Mouse (Mus musculus) gastrocnemius, adult 2 months (tissue): ENCODE measurements around the gene Ubc. TPM values are rescaled to one million over a fixed set of nuclear protein-coding genes. Genes with fewer than 3 reads are reported as not detected.
A peak's percentile ranks its signal among the peaks of the same experiment; 100 is the strongest.

Experiments
- DNase-seq: peaks from one replicate; pipeline ENCODE4 v3.0.0; 2022
- H3K27ac ChIP-seq: fragments of 200-600 bp; 2 replicates; pipeline ENCODE4 v1.8.1; 2022; ENCODE audit warnings: mild to moderate bottlenecking
- H3K4me3 ChIP-seq: fragments of 200-600 bp; 2 replicates; pipeline ENCODE4 v1.8.1; 2022; ENCODE audit warnings: mild to moderate bottlenecking, moderate library complexity
- CTCF ChIP-seq: fragments of 200-600 bp; IDR thresholded peaks from 2 replicates; pipeline ENCODE4 v1.8.1; 2022; ENCODE audit warnings: antibody characterized with exemption, mild to moderate bottlenecking, moderate library complexity
- intact Hi-C: fragments of 180-260 bp; cut with DNase I; formaldehyde crosslinking; loops from one replicate; pipeline ENCODE4 v1.15.1; 2025
- total RNA-seq, 2 experiments: library from RNA; stranded (reverse); gene quantifications; 2 replicates each; pipeline ENCODE4 v1.2.3; 2021

Ubc gene
- total RNA-seq, 2 experiments from 2014 or later, result 1,479 to 2,293 TPM

- no peak for DNase-seq
- Histone ChIP-seq H3K4me3 (peak overlapping the region; percentile 64), H3K27ac (peak overlapping the region; percentile 43; the same call in 1 of the 2 replicates)
- peak; percentile 4; the same call in 1 of the 2 replicates for TF ChIP-seq CTCF
- intact Hi-C loops, result no loop called here
These were observed 4.6 kb downstream of the Ubc start for GRCm38 (mm10) chr5:125385215-125385940.

GRCm38 (mm10) chr5:125384512-125385214 lies 5.3 kb downstream of the Ubc start:
- Histone ChIP-seq H3K27ac (peak overlapping the region; percentile 17; the same call in 1 of the 2 replicates), H3K4me3 (peak overlapping the region; percentile 64)
- intact Hi-C loops, result loop anchor here (5.0 kb wide), 1 partner anchor 78 kb away; no protein-coding TSS in a partner anchor
- peak; percentile 23 for DNase-seq
- TF ChIP-seq CTCF, result no peak

GRCm38 (mm10) chr5:125383637-125384420 lies 6.2 kb downstream of the Ubc start:
- H3K27ac ChIP-seq, result peak overlapping the region; percentile 38; the same call in 1 of the 2 replicates
- TF ChIP-seq CTCF, result no peak
- DNase-seq, result no peak
- intact Hi-C loops, result loop anchor here (5.0 kb wide), 1 partner anchor 78 kb away; no protein-coding TSS in a partner anchor
- H3K4me3 ChIP-seq, result peak overlapping the region; percentile 64

GRCm38 (mm10) chr5:125382673-125383558 lies 7.1 kb downstream of the Ubc start:
- DNase-seq, result peak; percentile 70
- Histone ChIP-seq H3K4me3 (no peak overlapping the region), H3K27ac (peak overlapping the region; percentile 38; the same call in 1 of the 2 replicates)
- intact Hi-C loops, result loop anchor here (5.0 kb wide), 1 partner anchor 79 kb away; no protein-coding TSS in a partner anchor
- peak; percentile 78 for TF ChIP-seq CTCF

- no peak for DNase-seq
- no peak for TF ChIP-seq CTCF
- no peak overlapping the region for H3K4me3 ChIP-seq
- peak overlapping the region; percentile 24 for H3K27ac ChIP-seq
- intact Hi-C loops, result loop anchor here (5.0 kb wide), 1 partner anchor 80 kb away; no protein-coding TSS in a partner anchor
These were observed 7.9 kb downstream of the Ubc start for GRCm38 (mm10) chr5:125381954-125382672.

GRCm38 (mm10) chr5:125378919-125379318 lies 11.1 kb downstream of the Ubc start:
- Histone ChIP-seq H3K4me3 (no peak overlapping the region), H3K27ac (no peak overlapping the region)
- DNase-seq, result no peak
- intact Hi-C loops, result no loop called here
- TF ChIP-seq CTCF, result peak; percentile 34; the same call in 1 of the 2 replicates

GRCm38 (mm10) chr5:125377214-125377613 lies 12.8 kb downstream of the Ubc start:
- intact Hi-C loops, result no loop called here
- Histone ChIP-seq H3K4me3 (no peak overlapping the region), H3K27ac (no peak overlapping the region)
- no peak for TF ChIP-seq CTCF
- DNase-seq, result no peak

GRCm38 (mm10) chr5:125375871-125376270 lies 14.1 kb downstream of the Ubc start:
- no peak overlapping the region for H3K27ac ChIP-seq
- no peak for DNase-seq
- intact Hi-C loops, result no loop called here
- TF ChIP-seq CTCF, result no peak
- H3K4me3 ChIP-seq, result no peak overlapping the region

GRCm38 (mm10) chr5:125372027-125372426 lies 18.0 kb downstream of the Ubc start:
- intact Hi-C loops, result no loop called here
- no peak overlapping the region for H3K4me3 ChIP-seq
- DNase-seq, result no peak
- TF ChIP-seq CTCF, result no peak
- H3K27ac ChIP-seq, result no peak overlapping the region

GRCm38 (mm10) chr5:125370950-125371693 lies 18.9 kb downstream of the Ubc start:
- Histone ChIP-seq H3K27ac (no peak overlapping the region), H3K4me3 (no peak overlapping the region)
- DNase-seq, result no peak
- TF ChIP-seq CTCF, result peak; percentile 40; the same call in 1 of the 2 replicates
- intact Hi-C loops, result no loop called here
